Comparison of ENCODE assay signal across 8 mouse cellular contexts in genomic region chr4:154160538-154161390, GRCm38 (mm10). TPM values are rescaled to one million over a fixed set of nuclear protein-coding genes. Genes with fewer than 3 reads are reported as not detected.
DNase-seq lines count a peak whose midpoint lies in the region; ATAC-seq lines count a peak whose summit lies in the region.

Gene Tprgl, minus strand, starts transcription at chr4:154160666.

- H3K27ac ChIP-seq in hindbrain, embryonic 16.5 days (ENCODE audit: low read depth, low read length) = peak within 1 kb of the TSS; percentile 73
- H3K27ac ChIP-seq in macrophage = peak within 1 kb of the TSS; percentile 53

- DNase-seq in WW6 (ENCODE audit: low read depth, low spot score) = peak; percentile 85
- DNase-seq in cerebellum, postnatal 4 days (ENCODE audit: low spot score in 2 of 2) = peak; percentile 96 to 97
- DNase-seq in gastrocnemius, adult 18-20 months (ENCODE audit: low spot score) = peak; percentile 98
- DNase-seq in left cerebral cortex, adult 18-20 months (ENCODE audit: low spot score in 2 of 2) = peak; percentile 97 to 98
- DNase-seq in right cerebral cortex, adult 18-20 months = peak; percentile 97
- DNase-seq in urinary bladder, postnatal 10 days (ENCODE audit: low spot score) = peak; percentile 94

- peaks cover 27% of the 10 kb centered on the region for H3K36me3 ChIP-seq in hindbrain, embryonic 16.5 days (ENCODE audit: control insufficient read depth, insufficient read depth, low read length)
- H3K36me3 ChIP-seq in macrophage (ENCODE audit: inconsistent target) = peaks cover 26% of the 10 kb centered on the region

- H3K27me3 ChIP-seq in hindbrain, embryonic 16.5 days (replicated peaks; ENCODE audit: control insufficient read depth, insufficient read depth, low read length) = no peaks in the 10 kb centered on the region

- H3K79me2 ChIP-seq in macrophage (ENCODE audit: inconsistent target) = peaks cover 20% of the 10 kb centered on the region; the same call in 1 of the 2 replicates

- ATAC-seq in hindbrain, embryonic 16.5 days = peak; percentile 97

- peaks cover 19% of the 10 kb centered on the region for H3K4me1 ChIP-seq in hindbrain, embryonic 16.5 days (ENCODE audit: control insufficient read depth, insufficient read depth, low read depth, low read length)

- no peaks in the 10 kb centered on the region for H3K9me3 ChIP-seq in hindbrain, embryonic 16.5 days (ENCODE audit: control insufficient read depth, low read length)

- H3K4me2 ChIP-seq in hindbrain, embryonic 16.5 days (ENCODE audit: low read length) = peak within 1 kb of the TSS; percentile 67

- WGBS in hindbrain, embryonic 16.5 days = under 1% methylated on average over 44 of the region's 75 CpGs
- 3% methylated on average over 73 of the region's 75 CpGs for WGBS in macrophage (ENCODE audit: missing documents)

- peak within 1 kb of the TSS; percentile 83 for H3K9ac ChIP-seq in hindbrain, embryonic 16.5 days (ENCODE audit: low read depth, low read length)

- H3K4me3 ChIP-seq in hindbrain, embryonic 16.5 days (ENCODE audit: low read length) = peak within 1 kb of the TSS; percentile 81
- peak within 1 kb of the TSS; percentile 89 for H3K4me3 ChIP-seq in macrophage (ENCODE audit: inconsistent target)

RNA-seq across cellular contexts. Expression of gene Tprgl, which starts in this region (rescaled TPM):
- total RNA-seq in gastrocnemius, adult 18-20 months (2021) = 100 to 1,000 TPM in 1 of 2 experiments, 10 to 100 TPM in 1; 93.9 to 108 TPM
- polyA plus RNA-seq in hindbrain, embryonic 16.5 days (2015; fragmentation: Nextera tagmentation; extraction: Ambion mirVana) = 227 and 242 TPM in 2 replicates
- 100 to 1,000 TPM; 172 to 194 TPM for total RNA-seq in left cerebral cortex, adult 18-20 months (2021)
- total RNA-seq in macrophage (2018; cell fraction: chromatin; rRNA removed) = 10 to 100 TPM in 23 of 26 experiments, 1 to 10 TPM in 3; 6.6 to 61.0 (median 24.4) TPM
- 100 to 1,000 TPM in 5 of 26 experiments, 10 to 100 TPM in 21; 48.0 to 110 (median 71.3) TPM for total RNA-seq in macrophage (2018; cell fraction: cytosol; rRNA removed)
- 10 to 100 TPM; 15.0 to 94.2 (median 40.4) TPM for total RNA-seq in macrophage (2018; cell fraction: nucleus; rRNA removed)
- polyA plus RNA-seq in macrophage (2018) = 67.1 to 106 TPM (median 87.0 TPM) in 3 replicates

Comparison
In these comparisons a context has a peak if more than half of its experiments do, and no peak if none do; other contexts are left out.
1. Peak in every context shown above with its lines: DNase-seq, ATAC-seq, H3K4me3 ChIP-seq and H3K27ac ChIP-seq.